Mouse (Mus musculus) MN1 (cell line): ENCODE measurements at regions not wholly inside any gene's neighbourhood (a gene's known extent, or its start where the extent isn't known, plus 50 kb on each side); places are given as distances from the start of the nearest gene placed in this dataset.
A peak's percentile ranks its signal among the peaks of the same experiment; 100 is the strongest.

Experiments
- DNase-seq: peaks from one replicate; pipeline ENCODE4 v3.0.0-alpha.2; 2016; ENCODE audit warnings: low spot score

GRCm38 (mm10) chr1:28229611-28230010, 550.4 kb downstream of the Gm597 start:
- no peak for DNase-seq

GRCm38 (mm10) chr1:28214243-28215038, 565.6 kb downstream of the Gm597 start:
- peak; percentile 32 for DNase-seq
